Mouse (Mus musculus) Muller cell, postnatal 12 days (primary cell): ENCODE results near the gene Tmc3.

Source experiments
- DNase-seq: peaks from one replicate; pipeline ENCODE4 v3.0.0-alpha.2; 2015; ENCODE audit errors: inconsistent ontology term

Tmc3 gene

GRCm38 (mm10) chr7:83668724-83669123, 84.0 kb downstream of the Tmc3 start:
- no peak for DNase-seq

GRCm38 (mm10) chr7:83671573-83671972, 86.8 kb downstream of the Tmc3 start:
- DNase-seq: no peak
